Mouse (Mus musculus) kidney, adult 2 months (tissue): Measurements from ENCODE around the gene Tecpr1.

Source experiments
- CTCF ChIP-seq: fragments of 200-500 bp; conservative IDR thresholded peaks from 2 replicates; pipeline ENCODE4 v1.5.1; 2011; ENCODE audit warnings: low read depth, mild to moderate bottlenecking, control low read depth, low read length, moderate library complexity, mixed read lengths; ENCODE audit not compliant: insufficient read depth, insufficient read length
- POLR2A ChIP-seq: fragments of 200-500 bp; IDR thresholded peaks from one replicate; pipeline ENCODE4 v1.6.1; 2011; ENCODE audit warnings: low read depth, low read length, control low read depth

GRCm38 (mm10) chr5:144259228-144259627 is 35.8 kb upstream of the Tecpr1 start:
- TF ChIP-seq CTCF (no peak), POLR2A (no peak)
